Mouse (Mus musculus) neural tube, embryonic 13.5 days (tissue): ENCODE measurements around the gene Klhl21. TPM values are rescaled to one million over a fixed set of nuclear protein-coding genes. Genes with fewer than 3 reads are reported as not detected.
A peak's percentile ranks its signal among the peaks of the same experiment; 100 is the strongest.
"Not testable (repeated sequence)": the region's sequence is repeated elsewhere in the genome, so short reads cannot be mapped to it uniquely, and the experiment has no call there.

Experiments used
- ATAC-seq: fragments of 200-750 bp; cut with Nextera tagmentation; 2 replicates; pipeline ENCODE4 v1.8.0; 2017; ENCODE audit warnings: low read depth, mild to moderate bottlenecking, moderate TSS enrichment, moderate library complexity
- H3K27ac ChIP-seq: fragments of 300-500 bp; sonication (generic); replicated peaks from 2 replicates; pipeline ENCODE4 v1.5.1; 2015; ENCODE audit warnings: moderate library complexity, mild to moderate bottlenecking, inconsistent platforms
- H3K27me3 ChIP-seq: fragments of 300-500 bp; sonication (generic); 2 replicates; pipeline ENCODE4 v1.6.1; 2015; ENCODE audit warnings: mild to moderate bottlenecking, inconsistent platforms
- H3K36me3 ChIP-seq: fragments of 300-500 bp; sonication (generic); 2 replicates; pipeline ENCODE4 v1.6.1; 2015; ENCODE audit warnings: mild to moderate bottlenecking, inconsistent platforms
- H3K4me1 ChIP-seq: fragments of 300-500 bp; sonication (generic); replicated peaks from 2 replicates; pipeline ENCODE4 v1.6.1; 2015; ENCODE audit warnings: inconsistent platforms
- H3K4me2 ChIP-seq: fragments of 300-500 bp; sonication (generic); 2 replicates; pipeline ENCODE4 v1.6.1; 2015; ENCODE audit warnings: inconsistent platforms, mild to moderate bottlenecking, moderate library complexity
- H3K4me3 ChIP-seq: fragments of 300-500 bp; sonication (generic); 2 replicates; pipeline ENCODE4 v1.5.1; 2015; ENCODE audit warnings: mild to moderate bottlenecking, inconsistent platforms
- H3K9ac ChIP-seq: fragments of 300-500 bp; sonication (generic); 2 replicates; pipeline ENCODE4 v1.6.1; 2015; ENCODE audit warnings: moderate library complexity, mild to moderate bottlenecking, inconsistent platforms
- H3K9me3 ChIP-seq: fragments of 300-500 bp; sonication (generic); 2 replicates; pipeline ENCODE4 v1.6.1; 2016; ENCODE audit warnings: inconsistent platforms
- WGBS: fragments of 180-500 bp; shearing (Covaris S2); methylation state at CpG from one replicate; pipeline ENCODE4 v1.1.7; 2015; 5-methylcytosine and 5-hydroxymethylcytosine counted together
- polyA plus RNA-seq: library from polyadenylated mRNA; unstranded; fragments of >200 nt; fragmentation: Nextera tagmentation; extraction: Ambion mirVana; gene quantifications from 2 replicates; pipeline ENCODE4 v1.2.1, GENCODE M21; 2015

The Klhl21 gene
- polyA plus RNA-seq, 1 experiment from 2014 or later, result 4.5 TPM

GRCm38 (mm10) chr4:152028456-152028855, 19.9 kb downstream of the Klhl21 start:
- Histone ChIP-seq H3K4me1 (peaks cover 64% of the 10 kb centered on the region), H3K27ac (no peak overlapping the region), H3K9me3 (no peaks in the 10 kb centered on the region), H3K4me2 (peak overlapping the region; percentile 92), H3K36me3 (peaks cover 12% of the 10 kb centered on the region; the same call in 1 of the 2 replicates), H3K9ac (peak overlapping the region; percentile 72), H3K4me3 (peak overlapping the region; percentile 84), H3K27me3 (no peaks in the 10 kb centered on the region)
- ATAC-seq, result no peak
- WGBS, result 58% methylated on average over 15 of the region's 15 CpGs

GRCm38 (mm10) chr4:152029087-152029486, 20.5 kb downstream of the Klhl21 start:
- Histone ChIP-seq H3K27me3 (no peaks in the 10 kb centered on the region), H3K4me2 (peak overlapping the region; percentile 92), H3K9me3 (no peaks in the 10 kb centered on the region), H3K9ac (peak overlapping the region; percentile 72; the same call in 1 of the 2 replicates), H3K36me3 (peaks cover 7% of the 10 kb centered on the region; the same call in 1 of the 2 replicates), H3K4me1 (peaks cover 57% of the 10 kb centered on the region), H3K27ac (no peak overlapping the region), H3K4me3 (peak overlapping the region; percentile 84; the same call in 1 of the 2 replicates)
- whole genome bisulfite sequencing, result 42% methylated on average over 5 of the region's 5 CpGs
- ATAC-seq, result no peak

DNA sequence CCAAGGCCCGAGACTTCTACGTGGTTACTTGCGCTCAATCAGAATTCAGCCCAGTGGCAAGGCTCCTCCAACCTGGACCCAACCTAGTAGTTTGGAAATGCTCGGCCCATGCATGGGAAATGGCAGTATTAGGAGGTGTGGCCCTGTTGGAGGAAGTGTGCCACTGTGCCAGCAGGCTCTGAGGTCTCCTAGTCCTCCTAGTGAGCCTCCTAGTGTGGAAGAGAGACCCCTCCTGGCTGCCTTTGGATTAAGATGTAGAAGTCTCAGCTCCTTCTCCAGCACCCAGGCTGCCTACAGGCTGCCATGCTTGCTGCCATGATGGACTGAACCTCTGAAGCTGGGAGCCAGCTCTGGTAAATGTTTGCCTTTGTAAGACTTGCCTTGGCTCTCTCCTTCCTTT, 21.4 kb downstream of the Klhl21 start:
- 62% methylated on average over 4 of the region's 4 CpGs for WGBS
- H3K4me3 ChIP-seq, result no peak overlapping the region

DNA sequence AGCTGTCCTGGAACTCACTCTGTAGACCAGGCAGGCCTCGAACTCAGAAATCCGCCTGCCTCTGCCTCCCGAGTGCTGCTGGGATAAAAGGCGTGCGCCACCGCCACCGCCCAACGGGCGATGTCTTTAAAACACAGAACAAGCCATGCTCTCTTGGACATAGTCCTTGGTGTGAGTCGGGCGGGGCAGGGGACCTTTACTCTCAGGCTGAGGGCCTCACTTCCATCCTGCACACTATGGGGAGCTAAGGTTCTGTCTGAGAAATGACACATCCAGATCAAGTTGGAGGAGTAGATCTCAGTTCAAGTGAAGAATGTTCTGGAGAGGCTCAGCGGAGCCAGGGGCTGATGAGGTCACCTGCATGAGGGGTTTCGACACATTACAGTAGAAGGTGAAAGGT, 24.3 kb downstream of the Klhl21 start:
- no peak for ATAC-seq
- H3K4me1 ChIP-seq, result peaks cover 25% of the 10 kb centered on the region
- 90% methylated on average over 13 of the region's 13 CpGs for WGBS

More for the DNA sequence above, 21.4 kb downstream of the Klhl21 start:
- H3K4me2 ChIP-seq, result no peak overlapping the region
- H3K36me3 ChIP-seq, result no peaks in the 10 kb centered on the region
- ATAC-seq, result no peak
- H3K27me3 ChIP-seq, result no peaks in the 10 kb centered on the region
- H3K9ac ChIP-seq, result 0 out of 2 replicates have a peak overlapping the region, but pooled peaks have one; percentile 17
- H3K4me1 ChIP-seq, result peaks cover 48% of the 10 kb centered on the region
- no peaks in the 10 kb centered on the region for H3K9me3 ChIP-seq
- H3K27ac ChIP-seq, result no peak overlapping the region

GRCm38 (mm10) chr4:152036464-152036863, 27.9 kb downstream of the Klhl21 start:
- H3K4me2 ChIP-seq, H3K4me3 ChIP-seq, H3K36me3 ChIP-seq, ATAC-seq, H3K27ac ChIP-seq, H3K9ac ChIP-seq, H3K27me3 ChIP-seq, H3K9me3 ChIP-seq: not testable (repeated sequence)
- H3K4me1 ChIP-seq, result peaks cover 21% of the 10 kb centered on the region
- 86% methylated on average over 6 of the region's 6 CpGs for WGBS

More for the DNA sequence above, 24.3 kb downstream of the Klhl21 start:
- H3K27ac ChIP-seq, result no peak overlapping the region
- H3K4me3 ChIP-seq, result no peak overlapping the region
- H3K9ac ChIP-seq, result no peak overlapping the region
- no peaks in the 10 kb centered on the region for H3K9me3 ChIP-seq
- H3K36me3 ChIP-seq, result no peaks in the 10 kb centered on the region
- no peak overlapping the region for H3K4me2 ChIP-seq
- H3K27me3 ChIP-seq, result no peaks in the 10 kb centered on the region

- no peak for ATAC-seq
Measured at GRCm38 (mm10) chr4:152038225-152038984, 29.8 kb downstream of the Klhl21 start, which contains the start of gene Tas1r1. Gene Tas1r1, minus strand, starts transcription at chr4:152038568.

DNA sequence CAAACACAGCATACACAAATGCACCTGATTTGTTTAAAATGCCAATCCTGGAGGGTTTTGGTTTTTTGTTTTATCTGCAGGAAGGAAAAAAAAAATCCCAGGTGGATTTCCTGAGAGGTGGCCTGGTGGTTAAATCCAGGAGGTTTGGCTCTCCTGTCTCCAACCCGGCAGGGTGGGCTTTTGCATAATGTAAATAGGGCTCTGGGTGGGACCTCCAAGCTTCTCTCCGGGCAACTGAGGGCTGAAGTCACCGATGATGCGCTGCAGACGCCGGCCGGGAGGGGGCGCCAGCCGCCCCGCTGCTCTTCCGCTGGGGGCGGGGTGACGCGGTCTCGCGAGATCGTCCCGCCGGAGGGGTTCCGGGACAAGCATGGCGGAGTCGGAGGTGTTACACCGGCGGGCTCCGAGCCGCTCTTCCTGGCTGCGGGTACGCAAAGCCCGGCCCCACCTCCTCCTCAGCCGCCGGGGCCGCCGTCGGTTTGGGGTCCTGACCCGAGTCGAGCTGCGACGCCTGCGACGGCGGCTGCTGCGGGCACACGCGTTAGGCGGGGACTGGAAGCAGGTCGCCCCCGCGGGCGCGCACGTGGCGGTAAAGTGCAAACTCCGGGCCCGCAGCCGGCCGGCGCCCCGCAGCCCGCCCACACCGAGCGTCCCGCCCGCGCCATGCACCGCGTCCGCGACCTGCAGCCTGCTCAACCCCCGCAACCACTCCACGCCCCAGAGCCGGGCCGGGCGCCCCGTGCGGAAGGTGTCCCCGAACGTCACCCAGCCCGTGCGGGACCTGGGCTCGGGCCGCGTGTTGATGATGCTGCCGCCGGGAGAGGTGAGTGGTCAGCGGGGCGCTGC, 30.6 kb downstream of the Klhl21 start, which contains the start of gene Nol9:
Gene Nol9 (plus strand): TSS at position 337 of the 846 bp plus-strand sequence.
- Histone ChIP-seq H3K27me3 (no peaks in the 10 kb centered on the region), H3K4me2 (peak within 1 kb of the TSS; percentile 98), H3K9me3 (no peaks in the 10 kb centered on the region), H3K27ac (no peak within 1 kb of the TSS), H3K4me3 (peak within 1 kb of the TSS; percentile 99), H3K36me3 (peaks cover 33% of the 10 kb centered on the region), H3K9ac (peak within 1 kb of the TSS; percentile 96), H3K4me1 (peaks cover 21% of the 10 kb centered on the region)
- peak; percentile 87 for ATAC-seq
- under 1% methylated on average over 83 of the region's 86 CpGs for WGBS

More at GRCm38 (mm10) chr4:152038225-152038984, 29.8 kb downstream of the Klhl21 start, which contains the start of gene Tas1r1:
- Histone ChIP-seq H3K4me2 (peak within 1 kb of the TSS; percentile 98), H3K9ac (peak within 1 kb of the TSS; percentile 96), H3K4me3 (peak within 1 kb of the TSS; percentile 99), H3K9me3 (no peaks in the 10 kb centered on the region), H3K4me1 (peaks cover 21% of the 10 kb centered on the region), H3K27me3 (no peaks in the 10 kb centered on the region), H3K27ac (no peak within 1 kb of the TSS), H3K36me3 (peaks cover 25% of the 10 kb centered on the region)
- WGBS, result 53% methylated on average over 10 of the region's 10 CpGs

GRCm38 (mm10) chr4:152039831-152040310, 31.3 kb downstream of the Klhl21 start:
- Histone ChIP-seq H3K27ac (no peak overlapping the region), H3K4me2 (peak overlapping the region; percentile 98), H3K9ac (peak overlapping the region; percentile 96), H3K36me3 (peaks cover 40% of the 10 kb centered on the region), H3K4me1 (peaks cover 21% of the 10 kb centered on the region), H3K4me3 (peak overlapping the region; percentile 99), H3K27me3 (no peaks in the 10 kb centered on the region), H3K9me3 (no peaks in the 10 kb centered on the region)
- no peak for ATAC-seq
- 5% methylated on average over 25 of the region's 25 CpGs for WGBS

DNA sequence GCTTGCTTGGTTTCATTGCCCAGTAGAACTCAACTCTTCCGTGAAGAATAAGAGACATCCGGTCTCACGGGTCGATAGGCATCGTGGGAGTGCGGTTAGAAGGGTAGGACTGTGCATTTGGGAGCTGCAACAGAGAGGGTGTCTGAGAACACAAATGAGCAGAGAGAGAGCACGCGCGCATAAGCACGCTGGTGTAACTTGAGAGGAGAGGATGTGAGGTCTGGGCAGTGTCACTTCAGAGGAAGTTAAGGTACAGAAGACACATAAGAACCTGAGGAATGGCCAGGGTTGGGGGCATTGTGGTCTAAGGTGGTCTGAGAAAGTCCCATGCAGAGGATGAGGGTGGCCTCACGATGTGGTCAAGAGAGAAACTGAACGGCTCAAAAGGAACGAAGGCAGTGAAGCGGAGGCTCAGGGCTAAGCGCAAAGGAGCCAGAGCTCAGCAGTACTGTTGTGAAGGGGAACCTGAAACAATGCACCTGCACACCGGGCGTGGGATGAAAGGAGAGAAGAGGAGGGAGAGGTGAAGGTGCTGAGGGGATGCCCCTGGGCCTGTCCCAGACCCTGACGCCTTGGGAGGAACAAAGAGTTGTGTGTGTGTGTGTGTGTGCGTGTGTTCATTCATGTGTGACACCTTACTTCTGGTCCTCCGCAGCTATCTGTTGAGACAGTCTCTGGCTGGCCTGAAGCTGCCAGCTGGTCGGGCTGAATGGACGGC, 33.5 kb downstream of the Klhl21 start:
- ATAC-seq, result no peak
- Histone ChIP-seq H3K9me3 (no peaks in the 10 kb centered on the region), H3K36me3 (peaks cover 60% of the 10 kb centered on the region), H3K4me1 (peaks cover 21% of the 10 kb centered on the region), H3K9ac (no peak overlapping the region), H3K27ac (no peak overlapping the region), H3K27me3 (no peaks in the 10 kb centered on the region), H3K4me3 (no peak overlapping the region), H3K4me2 (no peak overlapping the region)
- WGBS, result 96% methylated on average over 22 of the region's 22 CpGs

DNA sequence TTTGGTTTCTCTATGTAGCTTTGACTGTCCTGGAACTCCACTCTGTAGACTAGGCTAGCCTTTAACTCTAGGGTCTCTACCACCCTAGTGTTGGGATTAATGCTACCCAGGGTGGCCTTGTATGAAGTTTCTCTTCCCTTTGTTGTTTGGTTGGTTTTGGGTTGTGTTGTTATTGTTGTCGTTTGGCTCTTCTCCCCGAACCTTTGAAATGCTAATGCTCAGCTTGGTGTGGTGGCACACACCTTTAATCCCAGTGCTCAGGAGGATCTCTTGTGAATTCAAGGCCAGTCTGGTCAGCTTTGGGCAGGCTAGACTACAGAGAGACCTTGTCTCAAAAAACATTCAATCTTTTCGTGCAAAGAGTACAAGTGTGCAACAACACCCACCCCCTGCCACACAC, 34.6 kb downstream of the Klhl21 start:
- WGBS, result 88% methylated on average over 3 of the region's 3 CpGs
- H3K36me3 ChIP-seq, result peaks cover 71% of the 10 kb centered on the region

DNA sequence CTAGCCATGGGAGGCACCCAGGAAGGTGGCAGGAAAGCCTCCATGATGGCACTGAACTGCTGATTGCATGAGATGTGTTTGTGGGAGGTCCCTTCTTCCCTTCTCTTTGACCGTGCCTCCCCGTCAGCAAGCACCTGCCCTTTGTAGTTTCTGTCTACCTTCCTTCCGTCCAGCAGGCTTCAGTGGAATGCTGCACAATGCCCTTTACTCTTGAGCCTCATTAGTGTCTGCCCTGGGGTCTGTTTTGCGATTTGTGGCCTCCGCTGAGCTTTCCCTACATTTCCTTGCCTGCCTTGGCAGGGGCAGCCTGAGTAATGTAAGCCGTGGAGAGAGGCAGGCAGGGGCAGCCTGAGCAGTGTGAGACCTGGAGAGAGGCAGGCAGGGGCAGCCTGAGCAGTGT, 36.0 kb downstream of the Klhl21 start:
- H3K9ac ChIP-seq, result no peak overlapping the region
- no peaks in the 10 kb centered on the region for H3K27me3 ChIP-seq
- no peak overlapping the region for H3K4me2 ChIP-seq
- no peak for ATAC-seq
- no peak overlapping the region for H3K27ac ChIP-seq
- H3K4me3 ChIP-seq, result no peak overlapping the region
- WGBS, result 85% methylated on average over 6 of the region's 6 CpGs
- no peaks in the 10 kb centered on the region for H3K9me3 ChIP-seq
- peaks cover 83% of the 10 kb centered on the region for H3K36me3 ChIP-seq
- peaks cover 13% of the 10 kb centered on the region for H3K4me1 ChIP-seq

More for the DNA sequence above, 34.6 kb downstream of the Klhl21 start:
- Histone ChIP-seq H3K4me1 (peaks cover 21% of the 10 kb centered on the region), H3K27me3 (no peaks in the 10 kb centered on the region), H3K4me3 (no peak overlapping the region), H3K9me3 (no peaks in the 10 kb centered on the region), H3K9ac (no peak overlapping the region), H3K4me2 (no peak overlapping the region), H3K27ac (no peak overlapping the region)
- no peak for ATAC-seq
